Mouse (Mus musculus): ENCODE results near the gene Neil3. TPM values are rescaled to one million over a fixed set of nuclear protein-coding genes. Genes with fewer than 3 reads are reported as not detected.

The Neil3 gene
- polyA plus RNA-seq, 1 experiment from 2014 or later: 19.1 TPM

GRCm38 (mm10) chr8:53614288-53614646 lies 24.6 kb downstream of the Neil3 start:
- ATAC-seq (ENCODE audit: insufficient number of reproducible peaks, low FRiP score, low TSS enrichment, low read depth) (no peak), DNase-seq (ENCODE audit: low spot score) (no peak)
- Histone ChIP-seq H3K9ac (ENCODE audit: low read length) (no peak overlapping the region), H3K27me3 (ENCODE audit: control insufficient read depth, insufficient read depth, low read length) (no peaks in the 10 kb centered on the region), H3K4me3 (ENCODE audit: low read depth, low read length) (no peak overlapping the region), H3K27ac (replicated peaks; ENCODE audit: low read depth, low read length) (no peak overlapping the region), H3K4me1 (ENCODE audit: control insufficient read depth, insufficient read depth, low read length) (no peaks in the 10 kb centered on the region), H3K9me3 (ENCODE audit: control insufficient read depth, low read length) (no peaks in the 10 kb centered on the region), H3K4me2 (ENCODE audit: low read depth, severe bottlenecking) (no peak overlapping the region), H3K36me3 (ENCODE audit: control insufficient read depth, insufficient read depth, low read length) (no peaks in the 10 kb centered on the region)
- 94% methylated on average over 8 of the region's 8 CpGs for WGBS

GRCm38 (mm10) chr8:53613577-53614287 lies 25.1 kb downstream of the Neil3 start:
- no peaks in the 10 kb centered on the region for H3K4me1 ChIP-seq (ENCODE audit: control insufficient read depth, insufficient read depth, low read length)
- DNase-seq (ENCODE audit: low spot score): no peak
- H3K27me3 ChIP-seq (ENCODE audit: control insufficient read depth, insufficient read depth, low read length): no peaks in the 10 kb centered on the region
- ATAC-seq (ENCODE audit: insufficient number of reproducible peaks, low FRiP score, low TSS enrichment, low read depth): no peak
- no peak overlapping the region for H3K4me2 ChIP-seq (ENCODE audit: low read depth, severe bottlenecking)
- no peak overlapping the region for H3K27ac ChIP-seq (replicated peaks; ENCODE audit: low read depth, low read length)
- no peak overlapping the region for H3K9ac ChIP-seq (ENCODE audit: low read length)
- WGBS: 94% methylated on average over 7 of the region's 7 CpGs
- H3K9me3 ChIP-seq (ENCODE audit: control insufficient read depth, low read length): no peaks in the 10 kb centered on the region
- H3K36me3 ChIP-seq (ENCODE audit: control insufficient read depth, insufficient read depth, low read length): no peaks in the 10 kb centered on the region
- H3K4me3 ChIP-seq (ENCODE audit: low read depth, low read length): no peak overlapping the region

GRCm38 (mm10) chr8:53612297-53612696 lies 26.6 kb downstream of the Neil3 start:
- Histone ChIP-seq H3K4me2 (ENCODE audit: low read depth, severe bottlenecking) (no peak overlapping the region), H3K4me1 (ENCODE audit: control insufficient read depth, insufficient read depth, low read length) (no peaks in the 10 kb centered on the region), H3K27me3 (ENCODE audit: control insufficient read depth, insufficient read depth, low read length) (no peaks in the 10 kb centered on the region), H3K36me3 (ENCODE audit: control insufficient read depth, insufficient read depth, low read length) (no peaks in the 10 kb centered on the region), H3K9me3 (ENCODE audit: control insufficient read depth, low read length) (no peaks in the 10 kb centered on the region), H3K27ac (replicated peaks; ENCODE audit: low read depth, low read length) (no peak overlapping the region), H3K4me3 (ENCODE audit: low read depth, low read length) (no peak overlapping the region), H3K9ac (ENCODE audit: low read length) (no peak overlapping the region)
- DNase-seq (ENCODE audit: low spot score): no peak
- ATAC-seq (ENCODE audit: insufficient number of reproducible peaks, low FRiP score, low TSS enrichment, low read depth): no peak
- 68% methylated on average over 7 of the region's 7 CpGs for WGBS

GRCm38 (mm10) chr8:53607040-53607439 lies 31.8 kb downstream of the Neil3 start:
- Histone ChIP-seq H3K27ac (replicated peaks; ENCODE audit: low read depth, low read length) (no peak overlapping the region), H3K4me1 (ENCODE audit: control insufficient read depth, insufficient read depth, low read length) (no peaks in the 10 kb centered on the region), H3K4me2 (ENCODE audit: low read depth, severe bottlenecking) (no peak overlapping the region), H3K4me3 (ENCODE audit: low read depth, low read length) (no peak overlapping the region), H3K9ac (ENCODE audit: low read length) (no peak overlapping the region), H3K36me3 (ENCODE audit: control insufficient read depth, insufficient read depth, low read length) (no peaks in the 10 kb centered on the region), H3K9me3 (ENCODE audit: control insufficient read depth, low read length) (no peaks in the 10 kb centered on the region), H3K27me3 (ENCODE audit: control insufficient read depth, insufficient read depth, low read length) (no peaks in the 10 kb centered on the region)
- ATAC-seq (ENCODE audit: insufficient number of reproducible peaks, low FRiP score, low TSS enrichment, low read depth) (peak; percentile 70; the same call in 1 of the 2 replicates), DNase-seq (ENCODE audit: low spot score) (peak; percentile 30)
- 49% methylated on average over 3 of the region's 3 CpGs for WGBS

GRCm38 (mm10) chr8:53604906-53605305 lies 34.0 kb downstream of the Neil3 start:
- H3K9ac ChIP-seq (ENCODE audit: low read length): no peak overlapping the region
- H3K4me2 ChIP-seq (ENCODE audit: low read depth, severe bottlenecking): no peak overlapping the region
- no peak for ATAC-seq (ENCODE audit: insufficient number of reproducible peaks, low FRiP score, low TSS enrichment, low read depth)
- no peaks in the 10 kb centered on the region for H3K9me3 ChIP-seq (ENCODE audit: control insufficient read depth, low read length)
- H3K4me1 ChIP-seq (ENCODE audit: control insufficient read depth, insufficient read depth, low read length): no peaks in the 10 kb centered on the region
- WGBS: 93% methylated on average over 5 of the region's 5 CpGs
- no peak overlapping the region for H3K27ac ChIP-seq (replicated peaks; ENCODE audit: low read depth, low read length)
- H3K27me3 ChIP-seq (ENCODE audit: control insufficient read depth, insufficient read depth, low read length): no peaks in the 10 kb centered on the region
- no peak overlapping the region for H3K4me3 ChIP-seq (ENCODE audit: low read depth, low read length)
- no peaks in the 10 kb centered on the region for H3K36me3 ChIP-seq (ENCODE audit: control insufficient read depth, insufficient read depth, low read length)
- DNase-seq (ENCODE audit: low spot score): no peak

- Histone ChIP-seq H3K36me3 (ENCODE audit: control insufficient read depth, insufficient read depth, low read length) (no peaks in the 10 kb centered on the region), H3K4me2 (ENCODE audit: low read depth, severe bottlenecking) (no peak overlapping the region), H3K27ac (replicated peaks; ENCODE audit: low read depth, low read length) (no peak overlapping the region), H3K4me3 (ENCODE audit: low read depth, low read length) (no peak overlapping the region), H3K9me3 (ENCODE audit: control insufficient read depth, low read length) (no peaks in the 10 kb centered on the region), H3K4me1 (ENCODE audit: control insufficient read depth, insufficient read depth, low read length) (no peaks in the 10 kb centered on the region), H3K9ac (ENCODE audit: low read length) (no peak overlapping the region), H3K27me3 (ENCODE audit: control insufficient read depth, insufficient read depth, low read length) (no peaks in the 10 kb centered on the region)
- DNase-seq (ENCODE audit: low spot score) (no peak), ATAC-seq (ENCODE audit: insufficient number of reproducible peaks, low FRiP score, low TSS enrichment, low read depth) (no peak)
- 91% methylated on average over 4 of the region's 4 CpGs for WGBS
These were observed 35.2 kb downstream of the Neil3 start for GRCm38 (mm10) chr8:53603672-53604071.

GRCm38 (mm10) chr8:53600826-53601225 lies 38.0 kb downstream of the Neil3 start:
- no peaks in the 10 kb centered on the region for H3K4me1 ChIP-seq (ENCODE audit: control insufficient read depth, insufficient read depth, low read length)
- no peaks in the 10 kb centered on the region for H3K27me3 ChIP-seq (ENCODE audit: control insufficient read depth, insufficient read depth, low read length)
- DNase-seq (ENCODE audit: low spot score) (no peak), ATAC-seq (ENCODE audit: insufficient number of reproducible peaks, low FRiP score, low TSS enrichment, low read depth) (no peak)
- no peaks in the 10 kb centered on the region for H3K36me3 ChIP-seq (ENCODE audit: control insufficient read depth, insufficient read depth, low read length)
- no peaks in the 10 kb centered on the region for H3K9me3 ChIP-seq (ENCODE audit: control insufficient read depth, low read length)
- no peak overlapping the region for H3K9ac ChIP-seq (ENCODE audit: low read length)
- H3K4me3 ChIP-seq (ENCODE audit: low read depth, low read length): no peak overlapping the region
- 88% methylated on average over 3 of the region's 3 CpGs for WGBS
- no peak overlapping the region for H3K27ac ChIP-seq (replicated peaks; ENCODE audit: low read depth, low read length)
- no peak overlapping the region for H3K4me2 ChIP-seq (ENCODE audit: low read depth, severe bottlenecking)

GRCm38 (mm10) chr8:53600025-53600811 lies 38.6 kb downstream of the Neil3 start:
- WGBS: 94% methylated on average over 11 of the region's 11 CpGs

More at GRCm38 (mm10) chr8:53600025-53600811, 38.6 kb downstream of the Neil3 start:
- no peak overlapping the region for H3K27ac ChIP-seq (replicated peaks; ENCODE audit: low read depth, low read length)
- H3K9ac ChIP-seq (ENCODE audit: low read length): no peak overlapping the region
- ATAC-seq (ENCODE audit: insufficient number of reproducible peaks, low FRiP score, low TSS enrichment, low read depth): no peak
- H3K4me1 ChIP-seq (ENCODE audit: control insufficient read depth, insufficient read depth, low read length): no peaks in the 10 kb centered on the region
- H3K36me3 ChIP-seq (ENCODE audit: control insufficient read depth, insufficient read depth, low read length): no peaks in the 10 kb centered on the region
- no peak for DNase-seq (ENCODE audit: low spot score)
- no peak overlapping the region for H3K4me3 ChIP-seq (ENCODE audit: low read depth, low read length)
- H3K4me2 ChIP-seq (ENCODE audit: low read depth, severe bottlenecking): no peak overlapping the region
- no peaks in the 10 kb centered on the region for H3K9me3 ChIP-seq (ENCODE audit: control insufficient read depth, low read length)
- no peaks in the 10 kb centered on the region for H3K27me3 ChIP-seq (ENCODE audit: control insufficient read depth, insufficient read depth, low read length)

Data from limb, embryonic 11.5 days (tissue).